Mouse (Mus musculus): ENCODE measurements around the gene Gm17409. TPM values are rescaled to one million over a fixed set of nuclear protein-coding genes. Genes with fewer than 3 reads are reported as not detected.

Gene Gm17409
- polyA plus RNA-seq, 1 experiment from 2014 or later: not detected

GRCm38 (mm10) chr2:58457488-58457865 lies 12.4 kb upstream of the Gm17409 start:
- no peak overlapping the region for H3K27ac ChIP-seq
- H3K9ac ChIP-seq: no peak overlapping the region
- no peak overlapping the region for H3K4me3 ChIP-seq
- peaks cover 35% of the 10 kb centered on the region for H3K36me3 ChIP-seq
- H3K9me3 ChIP-seq (replicated peaks): no peaks in the 10 kb centered on the region
- no peak overlapping the region for H3K4me2 ChIP-seq (replicated peaks)
- no peaks in the 10 kb centered on the region for H3K27me3 ChIP-seq
- ATAC-seq (ENCODE audit: low FRiP score): no peak
- H3K4me1 ChIP-seq: no peaks in the 10 kb centered on the region
- 97% methylated on average over 5 of the region's 5 CpGs for WGBS

- Histone ChIP-seq H3K4me3 (no peak overlapping the region), H3K36me3 (peaks cover 40% of the 10 kb centered on the region), H3K27me3 (no peaks in the 10 kb centered on the region), H3K27ac (no peak overlapping the region), H3K4me1 (no peaks in the 10 kb centered on the region), H3K9me3 (replicated peaks) (no peaks in the 10 kb centered on the region), H3K4me2 (replicated peaks) (no peak overlapping the region), H3K9ac (no peak overlapping the region)
- ATAC-seq (ENCODE audit: low FRiP score): no peak
- 86% methylated on average over 14 of the region's 14 CpGs for WGBS
These were observed 11.0 kb upstream of the Gm17409 start for GRCm38 (mm10) chr2:58458820-58459371.

DNA sequence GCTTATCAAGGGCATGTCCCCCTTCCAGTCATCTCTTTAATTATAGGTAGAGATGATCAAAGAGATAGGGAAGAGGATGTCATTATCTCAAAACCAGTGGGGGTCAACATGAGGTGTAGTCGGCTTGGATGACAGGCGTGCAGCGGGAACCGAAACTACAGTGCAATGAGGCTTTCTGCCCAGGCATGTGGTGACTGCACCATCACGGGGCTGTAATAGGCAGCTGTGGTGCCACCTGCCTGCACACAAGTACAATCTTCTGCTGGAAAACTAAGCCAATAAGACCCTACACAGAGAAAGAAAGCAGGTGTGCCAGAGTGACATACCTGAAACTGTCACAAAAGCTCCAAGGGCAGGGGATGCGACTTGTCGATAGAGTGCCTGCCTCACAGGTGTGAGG lies 374 bp downstream of the Gm17409 start:
- Histone ChIP-seq H3K9ac (no peak overlapping the region), H3K36me3 (peaks cover 43% of the 10 kb centered on the region)
- WGBS: 95% methylated on average over 7 of the region's 7 CpGs

GRCm38 (mm10) chr2:58475578-58475977 lies 5.7 kb downstream of the Gm17409 start:
- WGBS: 89% methylated on average over 8 of the region's 8 CpGs
- no peak for ATAC-seq (ENCODE audit: low FRiP score)

More for the DNA sequence above, 374 bp downstream of the Gm17409 start:
- Histone ChIP-seq H3K4me2 (replicated peaks) (no peak overlapping the region), H3K4me3 (no peak overlapping the region), H3K27me3 (no peaks in the 10 kb centered on the region), H3K4me1 (no peaks in the 10 kb centered on the region), H3K27ac (no peak overlapping the region), H3K9me3 (replicated peaks) (peaks cover 6% of the 10 kb centered on the region; the same call in 1 of the 2 replicates)
- ATAC-seq (ENCODE audit: low FRiP score): no peak

DNA sequence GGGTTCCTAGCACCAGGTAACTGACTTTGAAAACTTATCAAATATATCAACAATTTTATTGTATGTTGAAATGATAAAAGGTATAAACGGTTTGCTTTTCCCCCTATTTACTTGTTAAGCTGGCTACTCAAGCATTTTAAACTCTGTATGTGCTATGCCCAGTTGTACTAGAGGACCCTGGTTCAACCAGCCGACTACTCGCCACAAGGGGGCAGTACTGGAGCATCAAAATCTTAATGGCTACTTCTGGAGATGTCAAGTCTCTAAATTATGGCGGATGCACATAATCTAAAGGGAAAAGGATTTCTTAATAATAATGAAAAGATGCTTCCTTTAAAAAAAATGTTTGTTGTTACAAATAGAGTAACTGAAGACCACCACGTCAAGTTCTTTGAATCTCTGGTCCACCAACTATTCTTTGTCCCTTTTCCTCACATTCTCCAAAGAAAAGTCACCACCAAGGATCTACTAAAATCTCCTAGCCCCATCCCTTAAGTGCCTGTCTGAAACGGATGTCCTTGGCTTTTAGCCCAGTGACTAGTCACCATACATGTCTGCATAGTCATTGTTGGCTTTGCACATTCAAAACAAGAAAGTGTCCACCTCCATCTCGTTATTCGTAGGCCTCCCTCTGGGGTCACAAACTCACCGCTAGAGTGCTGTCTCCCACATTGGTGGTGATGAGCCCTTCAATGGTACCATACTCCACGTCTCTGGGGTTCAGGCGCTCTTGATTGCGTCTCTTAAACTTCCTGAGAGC lies 7.2 kb downstream of the Gm17409 start:
- Histone ChIP-seq H3K9ac (no peak overlapping the region), H3K9me3 (replicated peaks) (no peaks in the 10 kb centered on the region), H3K27me3 (no peaks in the 10 kb centered on the region), H3K27ac (no peak overlapping the region), H3K4me1 (no peaks in the 10 kb centered on the region), H3K36me3 (0 out of 2 replicates have a peak, but pooled peaks cover 6% of the 10 kb centered on the region), H3K4me3 (no peak overlapping the region), H3K4me2 (replicated peaks) (no peak overlapping the region)
- WGBS: 66% methylated on average over 12 of the region's 12 CpGs
- ATAC-seq (ENCODE audit: low FRiP score): peak; percentile 76

More at GRCm38 (mm10) chr2:58475578-58475977, 5.7 kb downstream of the Gm17409 start:
- H3K4me2 ChIP-seq (replicated peaks): no peak overlapping the region
- H3K9ac ChIP-seq: no peak overlapping the region
- no peaks in the 10 kb centered on the region for H3K27me3 ChIP-seq
- no peaks in the 10 kb centered on the region for H3K4me1 ChIP-seq
- no peak overlapping the region for H3K27ac ChIP-seq
- peaks cover 9% of the 10 kb centered on the region; the same call in 1 of the 2 replicates for H3K36me3 ChIP-seq
- no peak overlapping the region for H3K4me3 ChIP-seq
- no peaks in the 10 kb centered on the region for H3K9me3 ChIP-seq (replicated peaks)

DNA sequence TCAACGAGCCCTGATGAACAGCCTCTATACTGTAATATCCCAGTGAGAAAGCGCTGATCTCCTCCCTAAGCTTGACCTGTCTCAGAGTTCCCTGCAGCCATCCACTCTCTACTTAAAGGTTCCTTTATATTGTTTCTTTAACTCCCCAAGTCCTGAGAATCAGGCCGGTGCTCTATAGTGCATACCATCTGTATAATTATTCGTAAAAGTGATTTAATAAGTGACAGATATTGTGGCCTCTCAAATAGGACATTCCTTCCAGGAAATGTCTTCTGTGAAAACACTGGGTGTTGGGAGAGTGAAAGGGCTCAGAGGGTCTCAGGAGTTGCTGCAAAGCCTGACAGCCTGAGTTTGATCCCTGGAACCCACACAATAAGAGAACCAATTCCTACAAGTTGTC lies 8.2 kb downstream of the Gm17409 start:
- Histone ChIP-seq H3K4me3 (no peak overlapping the region), H3K9ac (no peak overlapping the region), H3K27ac (no peak overlapping the region), H3K9me3 (replicated peaks) (no peaks in the 10 kb centered on the region), H3K27me3 (no peaks in the 10 kb centered on the region), H3K36me3 (0 out of 2 replicates have a peak, but pooled peaks cover 6% of the 10 kb centered on the region), H3K4me1 (no peaks in the 10 kb centered on the region), H3K4me2 (replicated peaks) (no peak overlapping the region)
- 92% methylated on average over 4 of the region's 4 CpGs for WGBS
- ATAC-seq (ENCODE audit: low FRiP score): no peak

- no peak overlapping the region for H3K9ac ChIP-seq
- no peak overlapping the region for H3K4me3 ChIP-seq
- no peak overlapping the region for H3K4me2 ChIP-seq (replicated peaks)
- no peaks in the 10 kb centered on the region for H3K36me3 ChIP-seq
- H3K9me3 ChIP-seq (replicated peaks): no peaks in the 10 kb centered on the region
- no peaks in the 10 kb centered on the region for H3K27me3 ChIP-seq
- no peak for ATAC-seq (ENCODE audit: low FRiP score)
- H3K27ac ChIP-seq: no peak overlapping the region
- 80% methylated on average over 10 of the region's 10 CpGs for WGBS
- H3K4me1 ChIP-seq: peaks cover 4% of the 10 kb centered on the region; the same call in 1 of the 2 replicates
These were observed 9.6 kb downstream of the Gm17409 start for GRCm38 (mm10) chr2:58479536-58479935.

DNA sequence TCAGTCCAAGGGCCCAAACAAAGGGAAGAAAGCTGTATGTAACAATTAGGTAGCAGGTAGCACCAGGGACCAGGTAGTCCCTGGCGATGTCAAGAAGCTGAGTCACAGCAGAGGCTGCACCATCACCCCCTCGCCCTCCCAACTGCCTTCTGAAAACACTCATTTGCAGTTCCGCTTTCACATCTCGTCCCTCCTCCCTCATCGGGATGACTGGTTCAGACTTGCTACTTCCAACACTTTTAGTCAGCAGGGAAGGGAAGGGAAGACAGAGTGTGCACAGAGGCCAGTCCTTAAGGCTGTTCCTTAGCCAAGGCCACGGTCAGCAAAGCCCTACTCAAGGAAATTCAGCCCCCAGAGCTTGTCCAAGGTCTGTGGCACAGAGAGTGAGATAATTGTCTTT lies 10.8 kb downstream of the Gm17409 start:
- Histone ChIP-seq H3K4me1 (peaks cover 8% of the 10 kb centered on the region; the same call in 1 of the 2 replicates), H3K9ac (no peak overlapping the region), H3K27me3 (no peaks in the 10 kb centered on the region), H3K27ac (no peak overlapping the region), H3K36me3 (no peaks in the 10 kb centered on the region), H3K4me3 (no peak overlapping the region), H3K9me3 (replicated peaks) (no peaks in the 10 kb centered on the region), H3K4me2 (replicated peaks) (no peak overlapping the region)
- 73% methylated on average over 6 of the region's 6 CpGs for WGBS
- no peak for ATAC-seq (ENCODE audit: low FRiP score)

- no peak for ATAC-seq (ENCODE audit: low FRiP score)
- 82% methylated on average over 9 of the region's 9 CpGs for WGBS
These were observed 11.7 kb downstream of the Gm17409 start for GRCm38 (mm10) chr2:58481450-58482100.

GRCm38 (mm10) chr2:58484284-58484965 lies 14.5 kb downstream of the Gm17409 start:
- no peak overlapping the region for H3K4me3 ChIP-seq
- no peaks in the 10 kb centered on the region for H3K27me3 ChIP-seq
- no peak overlapping the region for H3K9ac ChIP-seq
- no peak for ATAC-seq (ENCODE audit: low FRiP score)
- H3K4me2 ChIP-seq (replicated peaks): no peak overlapping the region
- WGBS: 68% methylated on average over 7 of the region's 7 CpGs
- H3K4me1 ChIP-seq: peaks cover 15% of the 10 kb centered on the region
- no peaks in the 10 kb centered on the region for H3K36me3 ChIP-seq
- no peak overlapping the region for H3K27ac ChIP-seq
- no peaks in the 10 kb centered on the region for H3K9me3 ChIP-seq (replicated peaks)

More at GRCm38 (mm10) chr2:58481450-58482100, 11.7 kb downstream of the Gm17409 start:
- Histone ChIP-seq H3K4me2 (replicated peaks) (no peak overlapping the region), H3K27me3 (no peaks in the 10 kb centered on the region), H3K9me3 (replicated peaks) (no peaks in the 10 kb centered on the region), H3K4me3 (no peak overlapping the region), H3K36me3 (no peaks in the 10 kb centered on the region), H3K4me1 (peaks cover 10% of the 10 kb centered on the region), H3K27ac (no peak overlapping the region), H3K9ac (no peak overlapping the region)

DNA sequence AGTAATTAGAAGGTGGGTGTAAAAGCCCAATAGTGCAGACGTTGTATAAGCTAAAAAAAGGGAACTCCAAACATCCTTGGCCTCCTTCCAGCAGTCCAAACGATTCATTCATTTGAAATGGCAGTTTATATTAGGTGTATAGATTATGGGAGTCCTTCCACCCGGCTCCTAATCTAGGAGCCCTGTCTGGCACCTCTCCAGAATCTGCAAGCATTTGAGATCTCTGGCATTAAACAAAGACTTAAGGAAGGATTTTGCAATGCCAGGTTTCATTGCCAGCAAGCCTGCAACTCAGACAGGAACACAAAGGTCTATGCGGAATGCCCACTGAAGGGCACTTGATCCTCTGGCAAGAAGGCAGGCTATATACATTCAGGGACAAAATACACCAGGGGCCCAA lies 15.2 kb downstream of the Gm17409 start:
- 75% methylated on average over 4 of the region's 4 CpGs for WGBS
- no peak for ATAC-seq (ENCODE audit: low FRiP score)

DNA sequence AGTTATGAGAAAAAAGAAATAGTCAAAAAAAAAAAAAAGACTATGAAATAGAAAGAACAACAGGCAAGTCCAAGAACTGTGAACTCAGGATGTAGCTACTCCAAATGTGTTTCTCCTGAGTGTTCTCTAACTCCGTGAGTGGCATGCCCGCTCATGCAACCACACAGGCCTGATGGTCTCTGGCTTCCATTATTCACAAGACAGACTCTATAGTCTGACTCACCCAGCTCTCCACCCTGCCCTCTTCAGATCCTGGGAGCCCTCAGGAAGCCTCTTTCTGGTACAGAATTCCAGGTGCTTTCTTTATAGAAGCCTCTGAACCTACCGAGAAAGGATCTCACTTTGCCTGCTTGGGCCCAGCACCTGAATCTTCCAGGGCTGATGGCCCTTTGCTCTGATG lies 15.8 kb downstream of the Gm17409 start:
- Histone ChIP-seq H3K4me2 (replicated peaks) (no peak overlapping the region), H3K4me1 (peaks cover 15% of the 10 kb centered on the region), H3K9ac (no peak overlapping the region), H3K9me3 (replicated peaks) (no peaks in the 10 kb centered on the region), H3K27me3 (no peaks in the 10 kb centered on the region), H3K27ac (no peak overlapping the region), H3K36me3 (no peaks in the 10 kb centered on the region), H3K4me3 (no peak overlapping the region)
- WGBS: 92% methylated on average over 3 of the region's 3 CpGs
- no peak for ATAC-seq (ENCODE audit: low FRiP score)

More for the DNA sequence above, 15.2 kb downstream of the Gm17409 start:
- peaks cover 15% of the 10 kb centered on the region for H3K4me1 ChIP-seq
- no peak overlapping the region for H3K27ac ChIP-seq
- no peaks in the 10 kb centered on the region for H3K27me3 ChIP-seq
- no peak overlapping the region for H3K4me2 ChIP-seq (replicated peaks)
- no peaks in the 10 kb centered on the region for H3K36me3 ChIP-seq
- H3K9me3 ChIP-seq (replicated peaks): no peaks in the 10 kb centered on the region
- H3K9ac ChIP-seq: no peak overlapping the region
- H3K4me3 ChIP-seq: no peak overlapping the region
